Mouse (Mus musculus) limb, embryonic 12.5 days (tissue): ENCODE measurements at regions not wholly inside any gene's neighbourhood (a gene's known extent, or its start where the extent isn't known, plus 50 kb on each side); places are given as distances from the start of the nearest gene placed in this dataset.

Experiments
- ATAC-seq: fragments of 200-750 bp; cut with Nextera tagmentation; 2 replicates; pipeline ENCODE4 v1.8.0; 2017; ENCODE audit warnings: low read depth, moderate TSS enrichment; ENCODE audit not compliant: insufficient number of reproducible peaks, insufficient read depth, low FRiP score, low TSS enrichment
- H3K27ac ChIP-seq: fragments of 300-500 bp; sonication (generic); 2 replicates; pipeline ENCODE4 v1.5.1; 2016; ENCODE audit warnings: mild to moderate bottlenecking, moderate library complexity
- H3K27me3 ChIP-seq: fragments of 300-500 bp; sonication (generic); 2 replicates; pipeline ENCODE4 v1.6.1; 2016; ENCODE audit warnings: mild to moderate bottlenecking, moderate library complexity
- H3K36me3 ChIP-seq: fragments of 300-500 bp; sonication (generic); 2 replicates; pipeline ENCODE4 v1.6.1; 2016; ENCODE audit warnings: mild to moderate bottlenecking, moderate library complexity
- H3K4me1 ChIP-seq: fragments of 300-500 bp; sonication (generic); replicated peaks from 2 replicates; pipeline ENCODE4 v1.6.1; 2016
- H3K4me2 ChIP-seq: fragments of 300-500 bp; sonication (generic); 2 replicates; pipeline ENCODE4 v1.6.1; 2016; ENCODE audit warnings: mild to moderate bottlenecking, moderate library complexity
- H3K4me3 ChIP-seq: fragments of 300-500 bp; sonication (generic); replicated peaks from 2 replicates; pipeline ENCODE4 v1.5.1; 2016; ENCODE audit warnings: mild to moderate bottlenecking
- H3K9ac ChIP-seq: fragments of 300-500 bp; sonication (generic); replicated peaks from 2 replicates; pipeline ENCODE4 v1.6.1; 2016; ENCODE audit warnings: mild to moderate bottlenecking, moderate library complexity
- H3K9me3 ChIP-seq: fragments of 300-500 bp; sonication (generic); 2 replicates; pipeline ENCODE4 v1.6.1; 2016; ENCODE audit warnings: mild to moderate bottlenecking, moderate library complexity
- WGBS: fragments of 180-500 bp; shearing (Covaris S2); methylation state at CpG from one replicate; pipeline ENCODE4 v1.1.7; 2016; 5-methylcytosine and 5-hydroxymethylcytosine counted together

GRCm38 (mm10) chr8:57191153-57191552 lies 129.6 kb upstream of the Hand2 start:
- no peaks in the 10 kb centered on the region for H3K27me3 ChIP-seq
- H3K27ac ChIP-seq, result no peak overlapping the region
- H3K4me3 ChIP-seq, result no peak overlapping the region
- H3K36me3 ChIP-seq, result no peaks in the 10 kb centered on the region
- WGBS, result 91% methylated on average over 2 of the region's 2 CpGs
- H3K4me2 ChIP-seq, result no peak overlapping the region
- no peaks in the 10 kb centered on the region for H3K9me3 ChIP-seq
- no peaks in the 10 kb centered on the region for H3K4me1 ChIP-seq
- H3K9ac ChIP-seq, result no peak overlapping the region
- no peak for ATAC-seq

- no peaks in the 10 kb centered on the region for H3K27me3 ChIP-seq
- no peak overlapping the region for H3K9ac ChIP-seq
- H3K9me3 ChIP-seq, result no peaks in the 10 kb centered on the region
- H3K36me3 ChIP-seq, result no peaks in the 10 kb centered on the region
- H3K4me1 ChIP-seq, result no peaks in the 10 kb centered on the region
- H3K27ac ChIP-seq, result no peak overlapping the region
- H3K4me2 ChIP-seq, result no peak overlapping the region
- H3K4me3 ChIP-seq, result no peak overlapping the region
- 83% methylated on average over 8 of the region's 8 CpGs for WGBS
- ATAC-seq, result no peak
Observed at GRCm38 (mm10) chr8:57200280-57200679, 120.5 kb upstream of the Hand2 start.

- no peak overlapping the region for H3K4me2 ChIP-seq
- no peak overlapping the region for H3K9ac ChIP-seq
- no peak overlapping the region for H3K27ac ChIP-seq
- no peak overlapping the region for H3K4me3 ChIP-seq
- no peaks in the 10 kb centered on the region for H3K27me3 ChIP-seq
- H3K4me1 ChIP-seq, result peaks cover 11% of the 10 kb centered on the region
- WGBS, result 73% methylated on average over 6 of the region's 6 CpGs
- no peaks in the 10 kb centered on the region for H3K9me3 ChIP-seq
- H3K36me3 ChIP-seq, result no peaks in the 10 kb centered on the region
- ATAC-seq, result no peak
Observed at GRCm38 (mm10) chr8:57209584-57209983, 111.2 kb upstream of the Hand2 start.

- Histone ChIP-seq H3K4me1 (peaks cover 11% of the 10 kb centered on the region), H3K27ac (no peak overlapping the region), H3K4me2 (no peak overlapping the region), H3K36me3 (no peaks in the 10 kb centered on the region), H3K4me3 (no peak overlapping the region), H3K9me3 (no peaks in the 10 kb centered on the region), H3K27me3 (no peaks in the 10 kb centered on the region), H3K9ac (no peak overlapping the region)
- no peak for ATAC-seq
- 66% methylated on average over 5 of the region's 5 CpGs for WGBS
Observed at GRCm38 (mm10) chr8:57213066-57213465, 107.7 kb upstream of the Hand2 start.

GRCm38 (mm10) chr8:57213982-57214930 lies 106.5 kb upstream of the Hand2 start:
- no peaks in the 10 kb centered on the region for H3K36me3 ChIP-seq
- no peaks in the 10 kb centered on the region for H3K27me3 ChIP-seq
- H3K4me3 ChIP-seq, result no peak overlapping the region
- ATAC-seq, result peak; percentile 68
- H3K27ac ChIP-seq, result no peak overlapping the region
- 60% methylated on average over 31 of the region's 31 CpGs for WGBS
- peaks cover 11% of the 10 kb centered on the region for H3K4me1 ChIP-seq
- no peaks in the 10 kb centered on the region for H3K9me3 ChIP-seq
- no peak overlapping the region for H3K9ac ChIP-seq
- H3K4me2 ChIP-seq, result peak overlapping the region; percentile 37

- no peak for ATAC-seq
- Histone ChIP-seq H3K9ac (no peak overlapping the region), H3K27ac (no peak overlapping the region), H3K4me1 (no peaks in the 10 kb centered on the region), H3K9me3 (no peaks in the 10 kb centered on the region), H3K4me3 (no peak overlapping the region), H3K27me3 (no peaks in the 10 kb centered on the region), H3K36me3 (no peaks in the 10 kb centered on the region), H3K4me2 (no peak overlapping the region)
- WGBS, result 79% methylated on average over 4 of the region's 4 CpGs
Observed at GRCm38 (mm10) chr8:57230594-57230993, 90.2 kb upstream of the Hand2 start.

- WGBS, result 81% methylated on average over 2 of the region's 2 CpGs
- Histone ChIP-seq H3K27ac (no peak overlapping the region), H3K4me3 (no peak overlapping the region), H3K9me3 (no peaks in the 10 kb centered on the region), H3K9ac (no peak overlapping the region), H3K27me3 (no peaks in the 10 kb centered on the region), H3K36me3 (no peaks in the 10 kb centered on the region), H3K4me2 (no peak overlapping the region), H3K4me1 (peaks cover 23% of the 10 kb centered on the region)
- ATAC-seq, result no peak
Observed at GRCm38 (mm10) chr8:57242301-57242700, 78.5 kb upstream of the Hand2 start.

- H3K27ac ChIP-seq, result no peak overlapping the region
- H3K36me3 ChIP-seq, result no peaks in the 10 kb centered on the region
- no peak for ATAC-seq
- H3K27me3 ChIP-seq, result no peaks in the 10 kb centered on the region
- H3K4me3 ChIP-seq, result no peak overlapping the region
- H3K9me3 ChIP-seq, result no peaks in the 10 kb centered on the region
- H3K4me1 ChIP-seq, result peaks cover 10% of the 10 kb centered on the region
- H3K4me2 ChIP-seq, result no peak overlapping the region
- 77% methylated on average over 5 of the region's 5 CpGs for WGBS
- no peak overlapping the region for H3K9ac ChIP-seq
Observed at GRCm38 (mm10) chr8:57249061-57249460, 71.7 kb upstream of the Hand2 start.
